Mouse (Mus musculus) small intestine, adult 2 months (tissue): ENCODE data around the gene Sult1a1.

Experiments
- CTCF ChIP-seq: fragments of 200-500 bp; IDR thresholded peaks from 2 replicates; pipeline ENCODE4 v1.5.1; 2012; ENCODE audit warnings: low read depth, mild to moderate bottlenecking, control low read depth, inconsistent platforms, low read length, moderate library complexity, mixed read lengths; ENCODE audit not compliant: insufficient replicate concordance, insufficient read length; ENCODE audit errors: extremely low read depth
- POLR2A ChIP-seq: fragments of 200-500 bp; IDR thresholded peaks from 2 replicates; pipeline ENCODE4 v1.6.1; 2012; ENCODE audit warnings: low read depth, mild to moderate bottlenecking, control low read depth, inconsistent platforms, low read length, moderate library complexity

DNA sequence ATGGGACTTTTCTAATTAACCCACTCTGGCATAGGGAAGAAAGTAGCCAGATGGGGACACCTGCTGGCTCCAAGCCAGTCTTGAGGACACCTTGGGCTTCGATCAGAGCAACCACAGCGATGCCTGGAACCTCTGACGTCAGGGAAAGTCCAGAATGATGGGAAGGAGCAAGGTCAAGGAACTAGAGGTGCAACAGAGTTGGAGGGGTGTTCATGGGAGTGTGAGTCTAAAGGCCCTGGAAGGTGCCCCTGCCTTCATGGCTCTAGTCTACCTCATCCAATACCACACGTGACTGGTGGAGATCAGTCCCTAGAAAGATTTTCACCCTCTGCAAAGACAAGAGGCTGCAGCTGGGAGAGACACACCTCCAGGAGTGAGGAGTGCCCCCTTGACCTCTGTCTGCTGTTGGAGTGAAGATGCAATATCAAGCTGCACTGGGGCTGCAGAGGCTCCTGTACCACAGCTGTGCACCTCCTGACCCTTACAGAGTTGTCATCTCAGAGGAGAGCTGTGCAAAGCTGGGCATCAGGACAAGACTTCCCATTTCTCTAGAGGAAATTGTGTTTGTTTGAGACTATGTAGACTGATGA is 494 bp upstream of the Sult1a1 start:
- TF ChIP-seq CTCF: no peak
- no peak for TF ChIP-seq POLR2A
